Mouse (Mus musculus): ENCODE data around the gene Prkar2a. TPM values are rescaled to one million over a fixed set of nuclear protein-coding genes. Genes with fewer than 3 reads are reported as not detected.
A peak's percentile ranks its signal among the peaks of the same experiment; 100 is the strongest.

Gene Prkar2a
- total RNA-seq, 4 experiments from 2014 or later, result 29.9 to 45.0 (median 33.7) TPM

- peak; percentile 47 for DNase-seq
These were observed 3.3 kb downstream of the Prkar2a start for GRCm38 (mm10) chr9:108692226-108693041.

- no peak for DNase-seq
These were observed 4.8 kb downstream of the Prkar2a start for GRCm38 (mm10) chr9:108693946-108694345.

- DNase-seq, result no peak
These were observed 5.4 kb downstream of the Prkar2a start for GRCm38 (mm10) chr9:108694533-108694932.

- no peak for DNase-seq
These were observed 13.4 kb downstream of the Prkar2a start for GRCm38 (mm10) chr9:108702476-108702875.

- peak; percentile 31 for DNase-seq
These were observed 14.4 kb downstream of the Prkar2a start for GRCm38 (mm10) chr9:108703373-108704110.

GRCm38 (mm10) chr9:108704591-108704990 is 15.5 kb downstream of the Prkar2a start:
- no peak for DNase-seq

GRCm38 (mm10) chr9:108707212-108707611 is 18.1 kb downstream of the Prkar2a start:
- DNase-seq, result no peak

GRCm38 (mm10) chr9:108708833-108709232 is 19.7 kb downstream of the Prkar2a start:
- no peak for DNase-seq

GRCm38 (mm10) chr9:108710767-108711166 is 21.7 kb downstream of the Prkar2a start:
- DNase-seq, result no peak

GRCm38 (mm10) chr9:108716199-108716598 is 27.1 kb downstream of the Prkar2a start:
- DNase-seq, result no peak

- no peak for DNase-seq
These were observed 34.6 kb downstream of the Prkar2a start for GRCm38 (mm10) chr9:108723751-108724150.

GRCm38 (mm10) chr9:108726116-108726515 is 37.0 kb downstream of the Prkar2a start:
- no peak for DNase-seq

GRCm38 (mm10) chr9:108729050-108729449 is 39.9 kb downstream of the Prkar2a start:
- DNase-seq, result no peak

GRCm38 (mm10) chr9:108732462-108732861 is 43.3 kb downstream of the Prkar2a start:
- no peak for DNase-seq

GRCm38 (mm10) chr9:108734626-108735025 is 45.5 kb downstream of the Prkar2a start:
- DNase-seq, result no peak

GRCm38 (mm10) chr9:108739239-108739638 is 50.1 kb downstream of the Prkar2a start:
- DNase-seq, result no peak

GRCm38 (mm10) chr9:108740062-108740461 is 50.9 kb downstream of the Prkar2a start:
- DNase-seq, result no peak

GRCm38 (mm10) chr9:108742048-108742447 is 52.9 kb downstream of the Prkar2a start:
- no peak for DNase-seq

- no peak for DNase-seq
These were observed 57.9 kb downstream of the Prkar2a start for GRCm38 (mm10) chr9:108746876-108747499.

GRCm38 (mm10) chr9:108747694-108748093 is 58.6 kb downstream of the Prkar2a start:
- DNase-seq, result no peak

- DNase-seq, result no peak
These were observed 59.6 kb downstream of the Prkar2a start for GRCm38 (mm10) chr9:108748600-108749183.

- DNase-seq, result no peak
These were observed 61.5 kb downstream of the Prkar2a start for GRCm38 (mm10) chr9:108750616-108751015.
